Comparison of ENCODE assay signal across 21 mouse cellular contexts in genomic region chr9:13902030-13902429, GRCm38 (mm10).
"Had no signal": no experiment of that assay in that cellular context is flagged by ENCODE, and none has a peak within 500 bp of the region (broad histone marks: within the 10 kb centered on the region; RNA-seq: fewer than 3 reads in every experiment).

No protein-coding gene starts in this region.

- H3K4me3 ChIP-seq: gastrocnemius, adult 2 months; heart, embryonic 10.5 days; heart, embryonic 12.5 days; hindbrain, embryonic 13.5 days; hindbrain, embryonic 15.5 days; limb, embryonic 13.5 days; limb, embryonic 15.5 days had no signal

- H3K27ac ChIP-seq: gastrocnemius, adult 2 months; heart, embryonic 10.5 days; hindbrain, embryonic 13.5 days; hindbrain, embryonic 15.5 days; hindbrain, postnatal 0 days; limb, embryonic 13.5 days; limb, embryonic 15.5 days had no signal

- H3K4me1 ChIP-seq: limb, embryonic 13.5 days; limb, embryonic 15.5 days had no signal

- DNase-seq: gastrocnemius, adult 2 months; gastrocnemius, postnatal 10 days; gastrocnemius, postnatal 25 days; heart, adult 18-20 months; heart, postnatal 14 days; heart, postnatal 36 days; kidney, adult 11 months; kidney, adult 2 months; kidney, postnatal 10 days; kidney, postnatal 25 days; layer of hippocampus, adult 9-11 months; layer of hippocampus, postnatal 36 days; left cerebral cortex, postnatal 4 days had no signal

- H3K9me3 ChIP-seq: heart, embryonic 10.5 days; heart, embryonic 12.5 days; hindbrain, embryonic 13.5 days; hindbrain, embryonic 15.5 days; limb, embryonic 13.5 days; limb, embryonic 15.5 days had no signal

- H3K4me2 ChIP-seq: heart, embryonic 12.5 days; hindbrain, embryonic 13.5 days; hindbrain, embryonic 15.5 days; limb, embryonic 13.5 days; limb, embryonic 15.5 days had no signal

- H3K27me3 ChIP-seq: heart, embryonic 12.5 days; hindbrain, embryonic 13.5 days; hindbrain, embryonic 15.5 days; limb, embryonic 13.5 days; limb, embryonic 15.5 days had no signal

- H3K36me3 ChIP-seq: heart, embryonic 10.5 days; heart, embryonic 12.5 days; hindbrain, embryonic 13.5 days; hindbrain, embryonic 15.5 days; limb, embryonic 13.5 days; limb, embryonic 15.5 days had no signal

- H3K9ac ChIP-seq: heart, embryonic 12.5 days; hindbrain, embryonic 13.5 days; hindbrain, embryonic 15.5 days; limb, embryonic 13.5 days; limb, embryonic 15.5 days had no signal

- ATAC-seq: hindbrain, postnatal 0 days; intestine, embryonic 16.5 days had no signal
